In genomic region chr15:98533035-98533531, GRCm38 (mm10) we compare ENCODE assay signal across 1 mouse cellular context.
TF ChIP-seq lines count a peak whose summit lies in the region.

No protein-coding gene starts in this region.

TF ChIP-seq in MEL, 35 proteins besides CTCF, POLR2A, EP300 and RAD21 (continued from another document):
- TF ChIP-seq KAT2A (conservative IDR thresholded peaks at IDR 0.05; ENCODE audit: low read depth, low read length) (no peak), CHD2 (IDR thresholded peaks at IDR 0.05; ENCODE audit: low read length) (no peak), UBTF (IDR thresholded peaks at IDR 0.05; ENCODE audit: borderline replicate concordance, insufficient read depth, low read depth, low read length) (0 out of 2 replicates have a peak, but pooled peaks have one; percentile 43), GATA1 (IDR thresholded peaks at IDR 0.05; ENCODE audit: low read depth, low read length) (no peak), MAZ (IDR thresholded peaks at IDR 0.05; ENCODE audit: low read depth, low read length) (no peak), TAL1 (IDR thresholded peaks at IDR 0.05; ENCODE audit: low read length) (no peak), CHD1 (IDR thresholded peaks at IDR 0.05; ENCODE audit: low read depth, low read length) (no peak), ELF1 (IDR thresholded peaks at IDR 0.05; ENCODE audit: low read depth, low read length) (no peak), MAFK (IDR thresholded peaks at IDR 0.05; ENCODE audit: borderline replicate concordance, low read depth, low read length) (no peak), NRF1 (IDR thresholded peaks at IDR 0.05; ENCODE audit: insufficient read depth, low read depth, low read length, poor library complexity, severe bottlenecking) (no peak), GABPA (IDR thresholded peaks at IDR 0.05; ENCODE audit: low read depth, low read length) (no peak), MEF2A (IDR thresholded peaks at IDR 0.05; ENCODE audit: extremely low read depth, insufficient replicate concordance, low read depth, low read length, poor library complexity, severe bottlenecking) (no peak), SIN3A (IDR thresholded peaks at IDR 0.05; ENCODE audit: low read length) (peak; percentile 2; the same call in 1 of the 2 replicates), MYC (IDR thresholded peaks at IDR 0.05; ENCODE audit: low read depth, low read length) (peak; percentile 19; the same call in 1 of the 2 replicates), TBP (IDR thresholded peaks at IDR 0.05; ENCODE audit: low read depth, low read length) (0 out of 2 replicates have a peak, but pooled peaks have one; percentile 24)
TF ChIP-seq in MEL: peak in this region for 6.
